Mouse (Mus musculus) limb, embryonic 12.5 days (tissue): ENCODE measurements at regions not wholly inside any gene's neighbourhood (a gene's known extent, or its start where the extent isn't known, plus 50 kb on each side); places are given as distances from the start of the nearest gene placed in this dataset.
A peak's percentile ranks its signal among the peaks of the same experiment; 100 is the strongest.

ENCODE experiments used
- ATAC-seq: fragments of 200-750 bp; cut with Nextera tagmentation; 2 replicates; pipeline ENCODE4 v1.8.0; 2017; ENCODE audit warnings: low read depth, moderate TSS enrichment; ENCODE audit not compliant: insufficient number of reproducible peaks, insufficient read depth, low FRiP score, low TSS enrichment
- H3K27ac ChIP-seq: fragments of 300-500 bp; sonication (generic); 2 replicates; pipeline ENCODE4 v1.5.1; 2016; ENCODE audit warnings: mild to moderate bottlenecking, moderate library complexity
- H3K27me3 ChIP-seq: fragments of 300-500 bp; sonication (generic); 2 replicates; pipeline ENCODE4 v1.6.1; 2016; ENCODE audit warnings: mild to moderate bottlenecking, moderate library complexity
- H3K36me3 ChIP-seq: fragments of 300-500 bp; sonication (generic); 2 replicates; pipeline ENCODE4 v1.6.1; 2016; ENCODE audit warnings: mild to moderate bottlenecking, moderate library complexity
- H3K4me1 ChIP-seq: fragments of 300-500 bp; sonication (generic); replicated peaks from 2 replicates; pipeline ENCODE4 v1.6.1; 2016
- H3K4me2 ChIP-seq: fragments of 300-500 bp; sonication (generic); 2 replicates; pipeline ENCODE4 v1.6.1; 2016; ENCODE audit warnings: mild to moderate bottlenecking, moderate library complexity
- H3K4me3 ChIP-seq: fragments of 300-500 bp; sonication (generic); replicated peaks from 2 replicates; pipeline ENCODE4 v1.5.1; 2016; ENCODE audit warnings: mild to moderate bottlenecking
- H3K9ac ChIP-seq: fragments of 300-500 bp; sonication (generic); replicated peaks from 2 replicates; pipeline ENCODE4 v1.6.1; 2016; ENCODE audit warnings: mild to moderate bottlenecking, moderate library complexity
- H3K9me3 ChIP-seq: fragments of 300-500 bp; sonication (generic); 2 replicates; pipeline ENCODE4 v1.6.1; 2016; ENCODE audit warnings: mild to moderate bottlenecking, moderate library complexity
- WGBS: fragments of 180-500 bp; shearing (Covaris S2); methylation state at CpG from one replicate; pipeline ENCODE4 v1.1.7; 2016; 5-methylcytosine and 5-hydroxymethylcytosine counted together

DNA sequence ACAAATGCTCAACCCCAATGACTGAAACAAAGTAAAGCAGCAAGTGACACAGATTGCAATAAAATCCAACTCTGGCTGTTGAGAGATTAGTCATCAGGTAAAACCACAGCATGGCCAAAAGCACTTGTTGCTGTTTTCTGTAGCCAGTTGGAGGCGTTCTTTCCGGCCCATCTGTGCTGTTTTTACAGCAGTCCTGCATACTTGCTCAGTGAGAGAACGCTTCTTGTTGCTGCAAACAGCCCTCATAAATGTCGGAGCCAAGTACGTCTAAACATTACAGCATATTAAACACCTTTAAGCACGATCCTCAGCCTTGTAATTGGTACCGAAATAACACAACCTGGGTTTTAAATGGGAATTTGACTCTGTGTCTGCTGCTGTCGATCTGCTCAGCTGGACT is 65.6 kb upstream of the Hs3st3a1 start:
- WGBS = 25% methylated on average over 8 of the region's 8 CpGs
- no peak overlapping the region for H3K9ac ChIP-seq
- peaks cover 9% of the 10 kb centered on the region for H3K4me1 ChIP-seq

DNA sequence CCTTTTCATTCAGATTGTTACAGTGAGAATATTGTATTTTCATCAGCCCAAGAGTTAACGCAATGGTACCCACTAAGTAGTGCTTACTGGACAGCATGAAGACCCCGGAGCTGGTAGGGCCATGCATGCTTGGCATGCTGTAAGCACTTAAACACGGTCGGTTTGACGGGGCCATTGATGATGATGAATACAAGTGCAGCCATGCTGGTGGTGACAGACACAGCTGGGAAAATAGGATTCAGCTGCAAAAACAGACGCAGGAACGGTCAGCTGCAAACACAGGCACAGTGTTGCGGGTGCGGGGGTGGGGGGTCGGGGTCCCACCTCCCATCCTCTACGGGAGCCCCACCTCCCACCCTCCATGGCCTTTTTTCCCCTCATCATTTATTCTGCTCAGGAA is 99.7 kb upstream of the Hs3st3a1 start:
- Histone ChIP-seq H3K9me3 (no peaks in the 10 kb centered on the region), H3K36me3 (no peaks in the 10 kb centered on the region), H3K27me3 (peaks cover 2% of the 10 kb centered on the region; the same call in 1 of the 2 replicates), H3K27ac (peak overlapping the region; percentile 47), H3K4me3 (no peak overlapping the region), H3K4me1 (peaks cover 26% of the 10 kb centered on the region), H3K9ac (no peak overlapping the region), H3K4me2 (peak overlapping the region; percentile 19; the same call in 1 of the 2 replicates)
- 0 out of 2 replicates have a peak, but pooled peaks have one; percentile 59 for ATAC-seq
- 54% methylated on average over 11 of the region's 11 CpGs for WGBS

More for the DNA sequence above, 65.6 kb upstream of the Hs3st3a1 start:
- Histone ChIP-seq H3K4me2 (no peak overlapping the region; the same call in 1 of the 2 replicates), H3K27ac (0 out of 2 replicates have a peak overlapping the region, but pooled peaks have one; percentile 37), H3K4me3 (no peak overlapping the region), H3K9me3 (no peaks in the 10 kb centered on the region), H3K36me3 (no peaks in the 10 kb centered on the region), H3K27me3 (no peaks in the 10 kb centered on the region)
- no peak for ATAC-seq

DNA sequence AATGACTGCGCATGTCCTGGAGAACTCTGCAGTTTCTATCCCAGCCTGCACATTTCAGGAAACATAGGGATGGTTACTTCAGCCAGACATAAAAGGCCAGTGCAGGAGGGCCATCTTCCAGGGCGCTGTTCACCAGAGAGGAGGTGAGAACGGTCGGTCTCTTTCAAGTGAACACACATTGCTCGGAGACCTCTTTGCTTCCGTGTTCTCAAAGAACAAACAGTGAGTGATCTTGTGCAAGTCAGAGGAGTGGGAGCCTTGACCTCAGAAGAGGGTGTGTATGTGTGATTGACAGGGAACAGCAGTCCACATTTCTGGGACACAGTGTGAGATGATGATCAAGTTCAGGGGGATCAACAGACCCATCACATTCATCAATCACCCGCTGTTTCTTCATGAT is 102.7 kb upstream of the Hs3st3a1 start:
- no peak overlapping the region for H3K4me3 ChIP-seq
- no peaks in the 10 kb centered on the region for H3K9me3 ChIP-seq
- H3K27me3 ChIP-seq = 0 out of 2 replicates have a peak, but pooled peaks cover 2% of the 10 kb centered on the region
- ATAC-seq = no peak
- no peak overlapping the region for H3K9ac ChIP-seq
- WGBS = 82% methylated on average over 7 of the region's 7 CpGs
- no peak overlapping the region for H3K27ac ChIP-seq
- no peak overlapping the region for H3K4me2 ChIP-seq
- peaks cover 27% of the 10 kb centered on the region for H3K4me1 ChIP-seq
- H3K36me3 ChIP-seq = no peaks in the 10 kb centered on the region

DNA sequence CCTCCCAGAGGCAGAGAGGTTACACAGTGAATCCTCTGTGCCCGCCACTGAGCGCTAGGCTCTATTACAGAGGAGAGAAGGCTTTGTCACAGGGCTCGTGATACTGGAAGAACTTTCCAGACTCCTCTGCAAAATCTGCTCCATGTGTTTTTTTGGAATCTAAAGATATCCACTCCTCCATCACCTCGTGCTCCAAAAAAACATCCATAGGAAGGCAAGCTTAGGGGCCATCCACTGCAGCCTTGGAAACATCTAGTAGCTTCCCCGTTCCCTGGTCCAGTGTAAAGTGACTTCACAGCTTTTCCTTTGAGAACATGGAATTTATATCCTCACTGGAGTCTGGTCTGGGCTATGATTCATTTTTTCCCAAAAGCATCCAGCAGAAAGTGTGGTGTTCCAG is 103.3 kb upstream of the Hs3st3a1 start:
- ATAC-seq = no peak
- WGBS = 83% methylated on average over 5 of the region's 5 CpGs
- H3K4me1 ChIP-seq = peaks cover 27% of the 10 kb centered on the region
- no peak overlapping the region for H3K4me2 ChIP-seq
- H3K9me3 ChIP-seq = no peaks in the 10 kb centered on the region
- no peak overlapping the region for H3K9ac ChIP-seq
- no peak overlapping the region for H3K27ac ChIP-seq
- H3K27me3 ChIP-seq = 0 out of 2 replicates have a peak, but pooled peaks cover 2% of the 10 kb centered on the region
- no peak overlapping the region for H3K4me3 ChIP-seq
- no peaks in the 10 kb centered on the region for H3K36me3 ChIP-seq

DNA sequence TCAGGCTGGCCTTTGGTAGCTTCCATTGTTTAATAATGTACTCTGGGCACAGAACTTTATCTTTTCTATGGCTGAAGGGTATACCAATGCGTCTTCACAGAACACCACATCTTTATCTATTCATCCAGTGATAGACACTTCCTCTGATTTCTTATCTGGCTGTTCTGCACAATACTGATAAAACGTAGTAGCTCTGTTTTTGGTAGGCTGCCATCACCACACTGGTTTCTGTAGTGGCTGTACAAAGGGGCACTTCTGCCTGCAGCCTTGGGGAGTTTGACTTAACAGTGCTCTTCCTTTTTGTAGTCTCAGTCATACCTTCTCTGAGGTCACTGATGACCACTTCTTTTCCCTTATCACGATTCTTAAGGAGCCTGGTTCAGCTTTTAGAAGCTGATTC is 106.0 kb upstream of the Hs3st3a1 start:
- no peak overlapping the region for H3K4me2 ChIP-seq
- no peak overlapping the region for H3K4me3 ChIP-seq
- no peak overlapping the region for H3K9ac ChIP-seq
- H3K36me3 ChIP-seq = no peaks in the 10 kb centered on the region
- no peak overlapping the region for H3K27ac ChIP-seq
- 0 out of 2 replicates have a peak, but pooled peaks cover 2% of the 10 kb centered on the region for H3K27me3 ChIP-seq
- WGBS = 78% methylated on average over 3 of the region's 3 CpGs
- H3K9me3 ChIP-seq = no peaks in the 10 kb centered on the region
- H3K4me1 ChIP-seq = peaks cover 15% of the 10 kb centered on the region
- no peak for ATAC-seq

DNA sequence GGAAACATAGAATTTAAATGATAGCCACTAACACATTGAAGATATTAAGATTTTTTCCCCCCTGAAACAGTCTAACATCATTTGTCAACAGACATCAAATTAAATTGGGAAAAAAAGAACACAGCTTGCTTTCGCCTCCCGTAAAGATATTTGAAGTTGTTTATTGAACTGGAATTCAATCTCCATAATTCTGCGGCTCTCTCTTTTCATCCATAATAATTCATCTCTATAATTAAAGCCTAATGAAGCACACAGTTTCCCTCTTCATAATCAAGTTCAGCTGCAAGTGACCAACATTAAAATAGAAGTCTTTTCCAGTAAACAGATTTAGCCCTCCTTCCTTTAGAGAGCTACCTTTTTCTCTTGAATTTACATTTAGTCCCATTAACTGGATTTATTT is 107.4 kb upstream of the Hs3st3a1 start:
- Histone ChIP-seq H3K27ac (no peak overlapping the region), H3K9ac (no peak overlapping the region), H3K4me3 (no peak overlapping the region), H3K4me1 (peaks cover 15% of the 10 kb centered on the region), H3K9me3 (no peaks in the 10 kb centered on the region), H3K27me3 (no peaks in the 10 kb centered on the region), H3K4me2 (no peak overlapping the region), H3K36me3 (no peaks in the 10 kb centered on the region)
- 51% methylated on average over 3 of the region's 3 CpGs for WGBS
- no peak for ATAC-seq

DNA sequence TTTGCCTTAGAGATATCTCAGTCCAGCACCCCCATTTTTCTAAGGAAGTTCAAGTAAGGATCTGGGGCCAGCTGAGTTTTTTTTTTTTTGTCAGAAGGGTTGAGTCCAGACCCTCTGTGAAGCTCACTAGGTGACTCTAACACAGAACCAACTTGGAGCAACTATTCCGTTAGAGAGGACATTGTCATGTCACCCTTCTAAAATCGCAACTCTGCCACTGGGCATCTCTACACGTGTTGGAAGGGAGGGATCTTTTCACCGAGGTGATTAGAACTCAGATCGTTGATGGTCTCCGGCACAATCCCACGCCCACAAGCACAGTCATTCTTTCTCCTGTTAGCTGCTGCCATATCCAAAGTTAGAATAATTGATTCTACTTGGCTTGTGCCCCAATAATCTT is 108.5 kb upstream of the Hs3st3a1 start:
- no peaks in the 10 kb centered on the region for H3K27me3 ChIP-seq
- H3K9ac ChIP-seq = no peak overlapping the region
- no peaks in the 10 kb centered on the region for H3K9me3 ChIP-seq
- H3K4me2 ChIP-seq = no peak overlapping the region
- 88% methylated on average over 7 of the region's 7 CpGs for WGBS
- ATAC-seq = no peak
- H3K4me1 ChIP-seq = peaks cover 15% of the 10 kb centered on the region
- H3K27ac ChIP-seq = no peak overlapping the region
- H3K36me3 ChIP-seq = no peaks in the 10 kb centered on the region
- H3K4me3 ChIP-seq = no peak overlapping the region

DNA sequence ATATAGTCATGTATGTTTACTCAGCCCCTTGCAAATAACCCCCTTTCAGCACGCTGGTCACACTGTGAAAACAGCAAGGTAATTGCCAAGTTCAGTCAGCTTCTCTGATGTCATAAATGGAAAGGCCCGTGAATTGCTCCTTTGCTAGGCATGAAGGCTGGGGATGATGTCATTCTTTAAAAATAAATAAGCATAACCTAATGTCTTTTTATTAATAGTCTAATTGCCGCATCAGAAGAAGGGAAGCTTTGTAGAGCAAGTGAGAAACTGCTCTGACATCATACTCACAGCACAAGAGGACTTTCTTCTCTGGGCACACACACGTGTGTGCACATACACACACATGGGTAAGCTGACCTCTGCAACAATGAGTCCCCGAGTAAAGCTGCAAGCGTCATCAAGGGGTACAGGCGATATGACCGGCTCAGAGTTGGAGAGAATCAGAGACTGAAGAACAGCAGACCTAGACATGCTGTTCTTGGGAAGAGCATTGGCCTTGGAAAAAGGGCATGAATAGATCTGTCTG is 113.2 kb upstream of the Hs3st3a1 start:
- Histone ChIP-seq H3K4me3 (no peak overlapping the region), H3K9me3 (no peaks in the 10 kb centered on the region), H3K27me3 (peaks cover 10% of the 10 kb centered on the region; the same call in 1 of the 2 replicates), H3K9ac (no peak overlapping the region), H3K4me2 (no peak overlapping the region), H3K36me3 (no peaks in the 10 kb centered on the region), H3K27ac (peak overlapping the region; percentile 25; the same call in 1 of the 2 replicates), H3K4me1 (peaks cover 3% of the 10 kb centered on the region)
- 0 out of 2 replicates have a peak, but pooled peaks have one; percentile 63 for ATAC-seq
- 77% methylated on average over 8 of the region's 8 CpGs for WGBS

DNA sequence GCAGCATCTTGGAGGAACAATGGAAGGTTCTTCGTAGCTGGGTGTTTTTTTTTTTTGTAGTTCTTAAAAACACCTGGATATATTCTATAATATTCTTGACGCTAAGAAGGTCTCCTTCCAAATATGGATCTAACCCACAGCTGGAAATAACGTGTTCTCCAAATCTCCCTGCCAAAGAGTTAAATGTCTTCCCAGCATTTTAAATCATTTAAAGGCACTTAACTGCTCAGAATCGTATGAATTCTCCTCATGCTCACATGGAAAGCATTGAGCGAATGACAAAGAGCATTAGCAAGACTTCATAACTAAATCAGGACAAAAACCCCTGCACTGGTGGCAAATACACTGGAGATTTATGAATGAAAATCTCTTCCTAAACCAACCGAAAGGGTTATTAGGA is 117.7 kb upstream of the Hs3st3a1 start:
- ATAC-seq = no peak
- Histone ChIP-seq H3K27ac (no peak overlapping the region), H3K4me2 (no peak overlapping the region)

DNA sequence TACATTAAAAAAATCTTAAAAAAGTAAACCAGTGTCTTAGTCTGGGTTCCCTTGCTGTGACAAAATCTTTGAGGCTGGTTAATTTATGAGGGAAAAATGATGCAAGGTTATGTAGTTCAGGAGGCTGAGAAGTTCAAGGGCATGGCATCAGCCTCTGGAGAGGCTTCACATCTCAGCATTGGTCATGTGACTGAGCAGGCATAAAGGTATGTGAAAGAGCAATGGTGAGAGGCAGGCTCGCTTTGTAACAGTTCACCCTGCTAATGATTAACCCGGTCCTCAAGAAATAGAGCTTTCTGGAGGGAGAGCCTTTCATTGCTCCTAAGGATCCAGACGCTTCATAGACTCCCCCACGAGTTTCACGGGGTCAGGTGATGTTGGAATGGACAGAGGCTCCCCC is 120.1 kb upstream of the Hs3st3a1 start:
- Histone ChIP-seq H3K9me3 (no peaks in the 10 kb centered on the region), H3K9ac (no peak overlapping the region), H3K27me3 (peaks cover 6% of the 10 kb centered on the region), H3K36me3 (no peaks in the 10 kb centered on the region), H3K4me3 (no peak overlapping the region), H3K4me1 (peaks cover 8% of the 10 kb centered on the region), H3K4me2 (no peak overlapping the region), H3K27ac (no peak overlapping the region)
- 73% methylated on average over 5 of the region's 5 CpGs for WGBS
- ATAC-seq = no peak

More for the DNA sequence above, 117.7 kb upstream of the Hs3st3a1 start:
- H3K4me1 ChIP-seq = peaks cover 8% of the 10 kb centered on the region
- H3K9ac ChIP-seq = no peak overlapping the region
- peaks cover 10% of the 10 kb centered on the region for H3K27me3 ChIP-seq
- no peaks in the 10 kb centered on the region for H3K9me3 ChIP-seq
- H3K36me3 ChIP-seq = no peaks in the 10 kb centered on the region
- WGBS = 68% methylated on average over 6 of the region's 6 CpGs
- H3K4me3 ChIP-seq = no peak overlapping the region

DNA sequence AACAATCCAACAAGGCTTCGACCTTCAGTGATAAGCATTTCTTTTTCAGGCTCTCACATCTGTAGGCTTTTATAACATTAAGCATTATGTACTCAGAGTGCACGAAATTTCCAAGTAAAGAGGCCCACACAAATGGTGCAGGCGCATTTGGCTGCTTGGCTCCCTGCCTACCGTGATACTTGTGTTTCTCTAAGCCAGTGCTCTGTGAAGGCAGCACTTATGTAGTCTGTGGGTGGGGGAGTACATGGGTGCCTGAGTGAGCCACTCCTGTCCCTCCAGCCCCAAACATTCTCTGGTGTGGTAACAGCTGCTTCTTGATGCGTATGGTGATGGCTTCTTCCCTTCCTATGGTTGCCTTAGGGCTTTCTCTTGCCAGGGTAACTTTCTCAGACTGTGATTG is 121.9 kb upstream of the Hs3st3a1 start:
- Histone ChIP-seq H3K27ac (no peak overlapping the region), H3K27me3 (no peaks in the 10 kb centered on the region; the same call in 1 of the 2 replicates), H3K36me3 (no peaks in the 10 kb centered on the region), H3K9me3 (no peaks in the 10 kb centered on the region), H3K9ac (no peak overlapping the region), H3K4me3 (no peak overlapping the region), H3K4me1 (peaks cover 8% of the 10 kb centered on the region), H3K4me2 (no peak overlapping the region)
- 71% methylated on average over 5 of the region's 5 CpGs for WGBS
- ATAC-seq = no peak

DNA sequence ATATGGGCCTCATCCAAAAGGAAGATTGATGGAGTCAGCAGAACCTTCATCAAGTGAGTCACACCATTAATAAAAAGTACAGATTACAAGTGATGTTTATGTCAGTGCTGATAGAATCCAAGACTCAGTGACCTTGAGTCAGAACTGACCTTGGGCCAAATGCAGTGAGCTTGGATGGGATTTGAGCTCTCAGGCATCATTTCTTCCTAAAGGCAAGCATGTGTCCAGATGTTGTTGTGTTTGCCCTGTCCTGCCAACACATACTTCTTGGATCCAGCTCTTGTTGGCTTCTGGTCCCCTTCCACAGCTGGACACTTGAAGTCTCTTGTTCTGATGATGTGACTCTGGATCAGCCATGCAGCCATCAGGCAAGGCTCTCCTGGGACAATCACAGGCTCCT is 125.3 kb upstream of the Hs3st3a1 start:
- Histone ChIP-seq H3K27me3 (no peaks in the 10 kb centered on the region), H3K36me3 (no peaks in the 10 kb centered on the region), H3K9ac (no peak overlapping the region), H3K9me3 (no peaks in the 10 kb centered on the region), H3K4me1 (no peaks in the 10 kb centered on the region), H3K4me3 (no peak overlapping the region), H3K4me2 (no peak overlapping the region), H3K27ac (no peak overlapping the region)
- no peak for ATAC-seq
